Mouse (Mus musculus): ENCODE measurements at regions not wholly inside any gene's neighbourhood (a gene's known extent, or its start where the extent isn't known, plus 50 kb on each side); places are given as distances from the start of the nearest gene placed in this dataset.

DNA sequence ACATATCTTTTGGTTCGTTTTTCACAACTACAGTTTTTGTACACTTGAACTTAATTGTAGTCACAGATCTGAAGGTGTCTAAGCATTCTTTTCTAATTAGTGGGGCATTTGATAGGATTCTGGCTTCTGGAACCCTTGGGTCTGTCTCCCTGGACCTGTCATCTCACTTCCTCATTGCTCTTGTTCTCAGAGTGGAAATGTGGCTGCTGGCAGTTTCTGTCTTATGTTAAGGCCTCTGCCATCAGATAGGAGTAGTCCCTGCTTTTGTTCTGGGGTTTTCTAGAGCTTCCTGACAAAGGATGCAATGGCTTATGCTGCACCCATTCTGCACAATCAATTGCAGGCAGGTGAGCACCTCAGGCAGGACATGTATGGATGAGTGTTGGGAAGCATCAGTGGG is 119.5 kb upstream of the Pde3a start:
- TF ChIP-seq CTCF (IDR thresholded peaks at IDR 0.05; ENCODE audit: low read depth) (no peak), EP300 (optimal IDR thresholded peaks at IDR 0.05) (no peak)

Measured in stomach, postnatal 0 days (tissue).